Mouse (Mus musculus): ENCODE results near the gene Eef1g. TPM values are rescaled to one million over a fixed set of nuclear protein-coding genes. Genes with fewer than 3 reads are reported as not detected.

The Eef1g gene
- 467 and 476 TPM in 2 replicates for polyA plus RNA-seq (2015; fragmentation: Nextera tagmentation; extraction: Ambion mirVana)

DNA sequence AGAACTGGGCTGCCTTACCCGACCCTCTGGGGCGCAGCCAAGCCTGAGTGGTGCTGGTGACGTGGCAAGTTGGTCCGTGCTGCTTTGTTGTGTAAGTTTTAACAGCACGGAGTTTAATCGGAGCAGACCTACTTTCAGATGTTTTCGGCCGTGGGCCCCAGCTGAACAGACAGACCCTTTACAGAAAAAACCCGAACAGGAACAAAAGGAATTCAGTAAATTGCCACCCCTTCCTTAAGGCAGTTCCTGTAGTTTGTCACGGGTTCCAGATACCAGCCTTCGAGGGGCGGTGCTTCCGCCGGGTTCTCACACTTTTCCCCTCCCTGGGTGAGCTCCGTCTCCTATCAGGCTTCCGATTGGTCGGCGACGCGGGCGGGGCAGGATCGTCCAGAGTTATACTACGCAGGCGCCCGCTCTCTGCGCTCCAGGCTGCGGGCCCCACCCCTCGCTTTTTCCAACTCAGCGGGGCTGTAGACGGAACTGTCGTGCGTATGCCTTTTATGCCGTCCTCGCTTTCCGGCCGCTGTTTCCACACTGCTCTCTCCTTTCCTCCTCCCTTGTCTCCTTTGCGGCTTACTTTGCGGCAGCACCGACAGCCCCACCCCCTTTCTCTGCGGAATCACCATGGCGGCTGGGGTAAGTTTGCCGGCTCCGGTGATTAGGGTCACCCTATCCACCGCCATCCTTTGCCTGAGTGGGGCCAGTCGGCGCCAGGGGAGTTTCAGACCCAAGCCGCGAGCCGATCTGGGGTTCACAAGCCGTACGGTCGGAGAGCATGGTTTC lies at the start of gene Eef1g:
TSS of gene Eef1g (plus strand) at position 452 of the 783 bp plus-strand sequence.
- no peaks in the 10 kb centered on the region for H3K27me3 ChIP-seq
- no peaks in the 10 kb centered on the region for H3K9me3 ChIP-seq (replicated peaks)
- peak; percentile 99 for ATAC-seq (replicated peaks; ENCODE audit: low FRiP score)
- under 1% methylated on average over 52 of the region's 52 CpGs for WGBS
- peak within 1 kb of the TSS; percentile 84 for H3K4me3 ChIP-seq (replicated peaks)
- H3K4me1 ChIP-seq: peaks cover 33% of the 10 kb centered on the region
- H3K9ac ChIP-seq: peak within 1 kb of the TSS; percentile 86
- peak within 1 kb of the TSS; percentile 76 for H3K4me2 ChIP-seq
- peaks cover 76% of the 10 kb centered on the region for H3K36me3 ChIP-seq
- H3K27ac ChIP-seq: peak within 1 kb of the TSS; percentile 94

DNA sequence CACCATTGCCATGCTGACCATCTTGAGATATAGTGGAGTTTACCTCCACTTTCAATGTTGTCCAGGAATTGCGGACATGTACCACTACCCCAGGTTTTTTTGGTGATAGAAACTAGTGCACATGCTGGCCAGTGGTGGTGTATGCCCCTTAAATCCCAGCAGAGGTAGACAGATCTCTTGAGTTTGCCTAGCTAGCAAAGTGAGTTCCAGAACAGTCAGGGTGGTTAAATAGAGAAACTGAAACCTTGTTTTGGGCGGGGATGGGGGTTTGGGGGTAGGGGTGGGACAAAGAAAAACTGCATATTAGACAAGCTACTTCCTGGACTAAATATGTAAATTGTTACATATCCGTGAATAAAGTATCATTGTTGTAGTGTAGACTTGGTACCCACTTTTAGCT lies 47.8 kb upstream of the Eef1g start:
- Histone ChIP-seq H3K9me3 (replicated peaks) (no peaks in the 10 kb centered on the region), H3K36me3 (peaks cover 48% of the 10 kb centered on the region), H3K27me3 (no peaks in the 10 kb centered on the region), H3K4me2 (no peak overlapping the region), H3K4me3 (replicated peaks) (no peak overlapping the region), H3K9ac (no peak overlapping the region), H3K27ac (no peak overlapping the region), H3K4me1 (peaks cover 9% of the 10 kb centered on the region)
- no peak for ATAC-seq (replicated peaks; ENCODE audit: low FRiP score)
- WGBS: 91% methylated on average over 3 of the region's 3 CpGs

DNA sequence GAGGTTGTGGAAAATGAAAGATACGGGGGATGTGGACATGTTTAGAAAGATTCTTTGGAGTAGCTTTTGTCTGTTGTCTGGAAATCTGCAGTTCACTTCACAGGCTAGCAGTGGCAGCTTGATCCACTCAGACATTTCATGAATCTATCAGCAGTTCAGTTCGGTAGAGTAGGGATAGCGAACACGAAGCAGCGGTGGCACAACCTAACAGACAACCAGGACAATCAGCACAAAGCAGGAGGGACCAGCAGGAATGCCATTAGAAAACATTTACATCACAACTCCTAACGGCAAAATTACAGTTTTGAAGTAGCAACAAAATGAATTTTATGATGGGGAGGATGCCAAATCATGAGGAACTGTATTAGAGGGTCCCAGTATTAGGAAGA lies 47.2 kb upstream of the Eef1g start:
- Histone ChIP-seq H3K27me3 (no peaks in the 10 kb centered on the region), H3K9ac (no peak overlapping the region), H3K4me3 (replicated peaks) (peak overlapping the region; percentile 88), H3K36me3 (peaks cover 41% of the 10 kb centered on the region), H3K9me3 (replicated peaks) (no peaks in the 10 kb centered on the region), H3K4me2 (peak overlapping the region; percentile 76), H3K27ac (peak overlapping the region; percentile 96), H3K4me1 (peaks cover 9% of the 10 kb centered on the region)
- ATAC-seq (replicated peaks; ENCODE audit: low FRiP score): no peak
- 53% methylated on average over 6 of the region's 6 CpGs for WGBS

DNA sequence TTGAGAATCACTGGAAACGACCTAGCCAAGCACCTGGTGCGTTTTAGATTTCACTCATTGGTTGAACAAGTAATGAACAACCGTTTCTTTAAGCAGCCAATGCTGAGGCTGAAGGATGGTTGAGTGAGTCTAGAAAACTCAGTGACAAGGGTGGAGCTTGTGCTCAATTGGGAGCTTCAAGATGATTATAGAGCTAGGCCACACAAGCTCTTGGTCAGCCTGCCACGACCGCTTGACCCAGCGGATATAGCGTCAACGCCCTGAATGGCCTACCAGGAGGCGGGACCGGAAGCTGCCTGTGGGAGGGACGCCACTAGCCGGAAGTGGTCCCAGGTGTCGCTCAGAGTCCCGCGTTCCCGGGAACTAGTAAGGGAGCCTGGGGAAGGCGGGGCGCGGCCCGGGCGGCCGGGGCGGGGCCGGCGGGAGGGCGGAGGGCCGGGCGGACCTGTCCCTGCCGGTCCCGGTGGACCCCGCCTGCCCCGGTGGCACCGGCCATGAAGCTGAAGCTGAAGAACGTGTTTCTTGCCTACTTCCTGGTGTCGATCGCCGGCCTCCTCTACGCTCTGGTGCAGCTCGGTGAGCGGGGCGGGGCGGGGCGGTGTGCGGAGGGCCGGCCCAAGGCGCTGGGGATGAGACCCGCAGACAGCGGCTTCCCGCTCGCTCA lies 46.6 kb upstream of the Eef1g start, which contains the start of gene B3gat3:
TSS of gene B3gat3 (plus strand) at position 302 of the 664 bp plus-strand sequence.
- Histone ChIP-seq H3K27ac (peak within 1 kb of the TSS; percentile 96), H3K9me3 (replicated peaks) (no peaks in the 10 kb centered on the region), H3K4me3 (replicated peaks) (peak within 1 kb of the TSS; percentile 88), H3K36me3 (peaks cover 38% of the 10 kb centered on the region), H3K4me1 (peaks cover 9% of the 10 kb centered on the region), H3K9ac (peak within 1 kb of the TSS; percentile 80), H3K27me3 (no peaks in the 10 kb centered on the region), H3K4me2 (peak within 1 kb of the TSS; percentile 76)
- ATAC-seq (replicated peaks; ENCODE audit: low FRiP score): peak; percentile 98
- WGBS: under 1% methylated on average over 50 of the region's 50 CpGs

DNA sequence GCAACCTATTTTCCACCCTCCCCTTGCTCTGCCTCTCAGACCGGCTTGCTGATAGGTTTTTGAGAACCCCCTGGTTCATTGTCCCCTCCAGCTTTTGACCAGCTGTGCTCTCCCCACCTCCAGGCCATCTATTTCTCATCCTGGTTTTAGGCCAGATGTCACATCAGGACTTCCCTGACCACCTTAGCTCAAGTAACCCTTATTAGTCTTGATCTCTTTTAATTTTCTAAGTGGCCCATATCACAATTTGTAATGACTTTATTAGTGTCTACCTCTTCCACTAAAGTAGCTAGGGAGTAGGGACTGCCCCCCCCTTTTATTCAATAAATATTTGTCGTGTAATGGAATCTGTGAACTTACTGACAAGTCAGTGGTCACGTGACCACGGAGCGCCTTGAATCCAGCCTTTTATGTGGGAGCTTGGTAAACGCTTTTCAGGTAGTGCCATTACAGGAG lies 46.0 kb upstream of the Eef1g start:
- Histone ChIP-seq H3K27me3 (no peaks in the 10 kb centered on the region), H3K4me1 (peaks cover 9% of the 10 kb centered on the region), H3K4me2 (peak overlapping the region; percentile 76), H3K4me3 (replicated peaks) (peak overlapping the region; percentile 88), H3K9ac (peak overlapping the region; percentile 80), H3K27ac (peak overlapping the region; percentile 96), H3K36me3 (peaks cover 38% of the 10 kb centered on the region), H3K9me3 (replicated peaks) (no peaks in the 10 kb centered on the region)
- no peak for ATAC-seq (replicated peaks; ENCODE audit: low FRiP score)
- 1% methylated on average over 6 of the region's 6 CpGs for WGBS

DNA sequence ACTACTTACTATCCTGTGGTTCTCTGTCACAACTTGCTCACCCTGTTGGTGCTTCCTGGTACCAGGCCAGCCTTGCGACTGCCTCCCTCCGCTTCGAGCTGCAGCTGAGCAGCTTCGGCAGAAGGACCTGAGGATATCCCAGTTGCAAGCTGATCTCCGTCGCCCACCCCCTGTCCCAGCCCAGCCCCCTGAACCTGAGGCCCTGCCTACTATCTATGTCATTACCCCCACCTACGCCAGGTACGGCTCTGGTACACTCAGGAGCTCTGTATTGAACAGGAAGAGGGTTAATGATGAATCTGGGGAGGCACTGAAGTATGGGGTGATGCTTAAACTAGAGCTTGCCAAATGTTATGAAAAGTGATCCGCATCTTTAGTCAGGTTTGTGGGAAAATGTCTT lies 45.1 kb upstream of the Eef1g start:
- Histone ChIP-seq H3K9ac (no peak overlapping the region), H3K4me3 (replicated peaks) (peak overlapping the region; percentile 88)

DNA sequence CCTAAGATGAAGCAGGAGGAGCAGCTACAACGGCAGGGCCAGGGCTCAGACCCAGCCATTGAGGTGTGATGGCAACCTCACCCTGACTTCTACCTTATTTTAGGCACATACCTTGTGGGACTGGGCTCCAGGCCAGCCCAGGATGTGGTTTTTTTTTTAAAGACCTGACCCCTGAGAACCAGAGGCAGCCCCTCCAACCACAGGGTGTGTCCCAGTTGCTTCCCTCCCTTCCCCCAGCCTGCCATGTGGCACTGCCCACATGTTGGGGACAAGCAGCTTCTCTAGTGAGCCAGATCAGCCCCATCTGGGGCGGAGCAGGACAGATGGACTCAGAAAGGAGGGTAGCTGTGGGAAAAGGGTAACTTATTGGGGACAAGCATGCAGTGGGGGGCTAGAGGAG lies 40.1 kb upstream of the Eef1g start:
- Histone ChIP-seq H3K9ac (no peak overlapping the region), H3K36me3 (peaks cover 50% of the 10 kb centered on the region), H3K4me3 (replicated peaks) (no peak overlapping the region), H3K27ac (no peak overlapping the region), H3K4me1 (peaks cover 28% of the 10 kb centered on the region), H3K27me3 (no peaks in the 10 kb centered on the region), H3K4me2 (no peak overlapping the region), H3K9me3 (replicated peaks) (no peaks in the 10 kb centered on the region)
- WGBS: 85% methylated on average over 2 of the region's 2 CpGs
- no peak for ATAC-seq (replicated peaks; ENCODE audit: low FRiP score)

More for the DNA sequence above, 45.1 kb upstream of the Eef1g start:
- Histone ChIP-seq H3K27ac (no peak overlapping the region), H3K4me2 (peak overlapping the region; percentile 76; the same call in 1 of the 2 replicates), H3K36me3 (peaks cover 38% of the 10 kb centered on the region), H3K9me3 (replicated peaks) (no peaks in the 10 kb centered on the region), H3K4me1 (peaks cover 9% of the 10 kb centered on the region), H3K27me3 (no peaks in the 10 kb centered on the region)
- ATAC-seq (replicated peaks; ENCODE audit: low FRiP score): no peak
- WGBS: 74% methylated on average over 9 of the region's 9 CpGs

DNA sequence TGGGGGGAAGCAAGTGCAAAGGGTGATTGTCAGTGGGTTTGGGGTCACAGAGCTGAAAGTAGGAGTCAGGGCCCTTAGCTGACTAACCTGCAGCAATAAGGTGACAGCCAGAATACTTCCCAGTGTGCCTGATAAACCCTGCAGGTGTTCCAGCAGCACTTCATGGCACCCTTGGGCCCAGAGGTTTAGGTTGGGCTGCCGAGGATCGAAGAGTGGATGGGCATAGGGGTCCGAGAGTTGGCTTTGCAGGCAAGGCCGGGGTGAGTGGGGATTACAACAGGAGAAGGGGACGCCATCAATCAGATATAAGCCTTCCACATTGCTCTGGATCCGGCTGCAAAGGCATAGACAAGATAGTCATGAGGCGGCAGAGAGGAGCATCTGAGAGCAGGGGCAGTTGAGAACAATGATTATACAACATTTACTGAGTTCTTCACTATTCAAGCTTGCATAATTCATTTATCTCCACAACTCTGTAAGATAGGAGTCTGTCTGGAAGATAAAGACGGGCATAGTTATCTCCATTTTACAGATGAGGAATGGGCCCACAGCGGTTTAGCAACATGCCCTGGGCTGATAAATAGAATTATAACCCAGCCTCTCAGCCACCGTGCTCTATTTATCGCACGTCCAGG lies 38.8 kb upstream of the Eef1g start:
- no peaks in the 10 kb centered on the region for H3K9me3 ChIP-seq (replicated peaks)
- no peaks in the 10 kb centered on the region for H3K27me3 ChIP-seq
- peaks cover 26% of the 10 kb centered on the region for H3K4me1 ChIP-seq
- peak overlapping the region; percentile 90 for H3K27ac ChIP-seq
- H3K4me3 ChIP-seq (replicated peaks): no peak overlapping the region
- ATAC-seq (replicated peaks; ENCODE audit: low FRiP score): no peak
- 86% methylated on average over 12 of the region's 12 CpGs for WGBS
- H3K4me2 ChIP-seq: no peak overlapping the region
- peaks cover 52% of the 10 kb centered on the region for H3K36me3 ChIP-seq
- no peak overlapping the region for H3K9ac ChIP-seq

DNA sequence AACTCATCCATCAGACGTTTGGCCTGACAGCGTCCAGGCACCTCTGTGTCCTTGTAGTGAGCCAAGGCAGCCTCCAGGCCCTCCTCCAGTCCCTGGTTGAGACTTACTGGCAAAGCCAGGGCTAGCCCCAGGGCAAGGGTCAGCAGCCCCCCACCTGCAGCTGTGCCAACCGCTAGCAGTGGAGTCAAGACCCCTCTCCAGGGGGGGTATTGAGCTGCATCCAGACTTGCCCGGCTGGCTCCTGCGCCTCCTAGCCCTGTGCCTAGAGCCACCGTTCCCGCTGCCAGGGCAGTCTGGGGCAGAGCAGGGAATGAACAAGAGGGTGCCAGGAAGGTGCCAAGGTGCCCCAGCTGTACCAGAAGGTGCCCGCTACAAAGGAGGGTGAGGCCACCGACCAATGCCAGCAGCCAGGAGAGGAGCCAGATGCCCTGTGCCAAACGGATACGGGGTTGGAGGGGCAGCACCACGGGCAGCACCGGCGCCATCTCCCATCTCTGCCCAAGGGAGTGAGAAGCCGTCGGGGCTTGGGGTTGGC lies 38.1 kb upstream of the Eef1g start:
- peak overlapping the region; percentile 78 for H3K9ac ChIP-seq
- H3K4me2 ChIP-seq: peak overlapping the region; percentile 78
- peaks cover 52% of the 10 kb centered on the region for H3K36me3 ChIP-seq
- peak overlapping the region; percentile 81 for H3K4me3 ChIP-seq (replicated peaks)
- peak overlapping the region; percentile 90 for H3K27ac ChIP-seq
- no peaks in the 10 kb centered on the region for H3K27me3 ChIP-seq
- peak; percentile 26; the same call in 1 of the 2 replicates for ATAC-seq (replicated peaks; ENCODE audit: low FRiP score)
- WGBS: 24% methylated on average over 16 of the region's 16 CpGs
- H3K4me1 ChIP-seq: peaks cover 26% of the 10 kb centered on the region
- no peaks in the 10 kb centered on the region for H3K9me3 ChIP-seq (replicated peaks)

DNA sequence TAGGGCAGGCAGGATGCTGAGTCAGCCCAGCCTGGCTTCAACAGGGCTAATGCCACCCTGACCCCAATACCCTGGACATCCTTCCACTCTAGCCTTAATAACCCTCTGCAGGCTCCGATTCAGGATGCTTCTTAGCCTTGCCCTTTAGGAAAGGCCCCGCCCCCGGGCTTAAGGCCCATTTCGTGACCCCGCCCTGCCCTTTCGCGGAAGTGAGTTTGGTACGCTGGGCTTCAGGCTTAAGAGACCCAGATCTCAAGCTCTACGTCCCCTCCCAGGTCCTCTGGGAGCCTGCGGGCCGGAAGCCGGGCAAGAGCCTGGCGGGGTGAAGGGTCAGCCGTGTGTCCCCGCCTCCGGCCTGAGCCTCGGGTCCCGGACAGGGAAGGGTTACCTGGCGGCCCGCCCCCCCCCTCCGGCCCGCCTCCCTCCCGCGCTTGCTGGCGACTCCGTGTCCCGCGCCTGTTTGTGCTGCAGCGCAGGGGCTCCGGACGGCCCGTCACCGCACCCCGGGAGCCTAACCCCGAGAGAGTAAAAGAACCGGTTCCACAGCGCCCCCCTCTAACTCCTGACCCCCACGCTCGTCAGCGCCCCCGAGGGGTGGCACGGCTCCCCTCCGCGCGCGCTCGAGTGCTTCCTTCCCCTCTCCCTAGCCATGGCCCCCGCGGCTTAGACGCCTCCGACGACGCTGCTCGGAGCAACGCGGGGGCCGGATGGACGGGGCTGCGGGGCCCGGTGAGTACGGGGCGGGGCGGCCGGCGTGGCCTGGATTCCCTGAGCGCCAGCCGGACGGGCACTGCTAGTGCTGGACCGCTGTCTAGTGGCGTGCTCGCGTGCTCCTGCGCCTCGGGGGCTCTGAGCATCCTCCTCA lies 37.4 kb upstream of the Eef1g start, which contains the start of the genes Rom1 and Eml3:
TSS of gene Rom1 (minus strand) at position 133 of the 865 bp plus-strand sequence.
TSS of gene Eml3 (plus strand) at position 329 of the 865 bp plus-strand sequence.
- Histone ChIP-seq H3K27ac (peak within 1 kb of the TSS; percentile 90), H3K9ac (peak within 1 kb of the TSS; percentile 78), H3K4me3 (replicated peaks) (peak within 1 kb of the TSS; percentile 81), H3K36me3 (peaks cover 56% of the 10 kb centered on the region), H3K27me3 (no peaks in the 10 kb centered on the region), H3K4me2 (peak within 1 kb of the TSS; percentile 78), H3K4me1 (peaks cover 26% of the 10 kb centered on the region), H3K9me3 (replicated peaks) (no peaks in the 10 kb centered on the region)
- WGBS: under 1% methylated on average over 66 of the region's 74 CpGs
- peak; percentile 87 for ATAC-seq (replicated peaks; ENCODE audit: low FRiP score)

DNA sequence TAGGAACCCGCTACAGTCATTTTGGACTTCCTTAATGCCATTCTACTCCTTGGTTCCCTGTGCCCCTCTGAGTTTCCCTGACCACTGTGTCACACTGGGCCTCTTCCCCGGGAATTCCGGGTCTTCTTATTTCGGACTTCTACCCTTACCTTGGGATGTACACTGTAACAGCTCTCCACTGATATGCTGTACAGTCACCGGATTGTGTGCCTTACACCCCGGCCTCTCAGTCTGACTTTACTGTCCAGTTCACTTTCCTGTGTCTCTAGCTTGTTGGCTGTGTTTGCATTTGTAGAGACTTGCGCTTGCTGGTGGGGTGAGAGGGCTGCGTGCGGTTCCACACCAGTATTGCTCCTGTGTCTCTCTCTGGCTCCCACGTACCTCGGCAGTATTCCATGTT lies 36.7 kb upstream of the Eef1g start:
- Histone ChIP-seq H3K9ac (peak overlapping the region; percentile 78), H3K4me3 (replicated peaks) (peak overlapping the region; percentile 81), H3K9me3 (replicated peaks) (no peaks in the 10 kb centered on the region), H3K27ac (peak overlapping the region; percentile 90; the same call in 1 of the 2 replicates), H3K4me1 (peaks cover 26% of the 10 kb centered on the region), H3K27me3 (no peaks in the 10 kb centered on the region), H3K4me2 (peak overlapping the region; percentile 78), H3K36me3 (peaks cover 63% of the 10 kb centered on the region)
- 6% methylated on average over 11 of the region's 11 CpGs for WGBS
- ATAC-seq (replicated peaks; ENCODE audit: low FRiP score): no peak

All from kidney, embryonic 15.5 days (tissue).